Mouse (Mus musculus) fibroblast of lung, adult 2 months (primary cell): ENCODE results near the gene Trim67.

ENCODE experiments used
- DNase-seq: peaks from one replicate; pipeline ENCODE4 v3.0.0-alpha.2; 2011; ENCODE audit warnings: low read depth

Trim67 gene

GRCm38 (mm10) chr8:124794486-124794780 is 1.5 kb downstream of the Trim67 start:
- no peak for DNase-seq

GRCm38 (mm10) chr8:124795781-124796488 is 3.0 kb downstream of the Trim67 start:
- DNase-seq = no peak

GRCm38 (mm10) chr8:124800542-124800941 is 7.7 kb downstream of the Trim67 start:
- no peak for DNase-seq

DNA sequence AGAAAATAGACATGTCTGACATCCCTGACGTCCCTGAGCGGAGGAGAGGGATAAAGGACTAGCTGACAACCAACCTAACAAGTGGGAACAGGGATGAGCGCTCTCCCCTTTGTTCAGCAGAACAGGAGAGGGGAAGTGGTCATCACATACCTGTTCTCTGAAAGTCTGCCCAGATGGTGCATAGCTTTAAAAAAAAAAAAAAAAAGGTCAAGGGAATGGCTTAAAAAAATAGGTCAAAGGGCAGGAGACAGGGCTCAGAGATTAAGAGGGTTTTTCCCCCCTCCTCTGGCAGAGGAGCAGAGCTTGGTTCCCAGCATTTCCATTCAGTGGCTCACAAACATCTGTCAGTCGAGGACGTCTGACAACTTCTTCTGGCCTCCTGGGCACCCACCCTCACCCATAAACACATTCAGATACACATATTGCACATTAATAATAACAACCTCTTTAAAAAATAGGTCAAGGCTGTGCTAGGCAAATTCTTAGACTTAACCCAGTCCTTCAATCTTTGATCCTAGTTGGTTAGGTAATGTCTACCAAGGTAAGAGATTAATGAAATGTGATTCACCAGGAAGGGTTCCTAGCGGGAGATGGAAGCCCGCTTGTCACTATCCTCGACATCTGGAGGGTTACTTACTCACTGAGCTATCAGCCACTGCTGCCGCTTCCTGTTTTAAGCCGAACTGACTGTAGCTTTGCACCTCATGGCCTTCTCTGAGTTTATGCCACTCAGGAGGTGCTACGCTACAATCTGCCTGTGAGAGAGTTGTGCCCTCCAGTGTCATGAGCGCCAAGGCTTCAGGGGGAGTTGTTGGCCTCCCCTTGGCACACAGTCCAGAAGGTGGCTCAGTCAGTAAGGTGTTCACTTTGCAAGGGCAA is 11.2 kb downstream of the Trim67 start:
- no peak for DNase-seq

DNA sequence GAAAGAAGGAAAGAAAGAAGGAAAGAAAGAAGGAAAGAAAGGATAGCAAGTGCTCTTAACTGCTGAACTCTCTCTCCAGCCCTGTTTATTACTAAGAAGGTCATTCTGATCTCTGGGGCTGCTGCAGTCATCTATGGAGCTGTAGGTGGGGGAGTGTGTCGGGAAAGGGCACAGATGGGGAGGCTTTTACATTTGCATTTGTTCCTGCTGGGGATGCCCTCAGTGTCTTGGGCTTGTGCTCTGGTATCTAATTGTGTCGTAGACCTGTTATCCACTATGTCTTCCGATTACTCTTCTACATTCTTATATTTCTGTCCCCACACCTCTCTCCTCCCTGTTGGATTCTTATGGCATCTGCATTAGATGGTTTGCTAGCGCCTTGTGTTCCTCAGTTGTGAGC is 13.1 kb downstream of the Trim67 start:
- DNase-seq = no peak

GRCm38 (mm10) chr8:124809419-124809818 is 16.5 kb downstream of the Trim67 start:
- DNase-seq = no peak

GRCm38 (mm10) chr8:124810056-124810610 is 17.2 kb downstream of the Trim67 start:
- no peak for DNase-seq

- DNase-seq = no peak
These were observed 17.9 kb downstream of the Trim67 start for GRCm38 (mm10) chr8:124810689-124811394.

DNA sequence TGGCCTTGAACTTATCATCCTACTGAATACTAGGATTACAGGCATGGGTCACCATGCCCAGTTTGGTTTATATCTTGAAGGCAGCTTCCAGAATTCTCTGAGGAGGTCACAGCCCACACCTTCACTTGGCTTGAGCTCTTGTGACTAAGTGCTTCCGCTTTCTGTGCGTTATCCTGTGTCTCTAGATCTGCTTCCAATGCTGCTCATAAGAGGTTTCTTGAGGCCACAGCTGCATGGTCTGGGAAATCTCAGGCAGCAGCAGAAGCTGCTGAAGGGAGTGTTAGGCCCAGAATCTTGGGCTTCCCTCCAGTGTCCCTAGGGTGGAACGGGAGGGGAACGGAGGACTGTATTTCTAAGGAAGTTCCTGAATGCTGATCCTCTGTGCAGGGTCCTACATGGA is 20.4 kb downstream of the Trim67 start:
- no peak for DNase-seq

GRCm38 (mm10) chr8:124815870-124816269 is 23.0 kb downstream of the Trim67 start:
- no peak for DNase-seq

DNA sequence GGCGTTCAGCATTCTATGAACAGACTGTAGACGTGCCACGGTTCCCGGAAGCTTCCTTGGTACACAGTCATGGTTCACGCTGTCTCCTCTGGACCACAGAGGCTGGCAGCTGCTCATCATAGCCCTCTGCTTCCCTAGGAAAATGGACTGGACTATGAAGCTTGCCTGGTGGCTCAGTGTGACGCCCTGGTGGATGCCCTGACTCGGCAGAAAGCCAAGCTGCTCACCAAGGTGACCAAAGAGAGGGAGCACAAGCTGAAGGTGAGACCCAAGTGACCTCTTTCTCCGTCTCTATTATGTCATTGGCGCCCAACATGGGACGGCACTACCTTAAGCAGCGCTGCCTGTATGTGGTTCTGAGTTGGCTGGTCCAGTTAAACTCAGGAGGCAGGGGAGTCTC is 24.0 kb downstream of the Trim67 start:
- DNase-seq = no peak

GRCm38 (mm10) chr8:124817361-124817760 is 24.5 kb downstream of the Trim67 start:
- DNase-seq = no peak

DNA sequence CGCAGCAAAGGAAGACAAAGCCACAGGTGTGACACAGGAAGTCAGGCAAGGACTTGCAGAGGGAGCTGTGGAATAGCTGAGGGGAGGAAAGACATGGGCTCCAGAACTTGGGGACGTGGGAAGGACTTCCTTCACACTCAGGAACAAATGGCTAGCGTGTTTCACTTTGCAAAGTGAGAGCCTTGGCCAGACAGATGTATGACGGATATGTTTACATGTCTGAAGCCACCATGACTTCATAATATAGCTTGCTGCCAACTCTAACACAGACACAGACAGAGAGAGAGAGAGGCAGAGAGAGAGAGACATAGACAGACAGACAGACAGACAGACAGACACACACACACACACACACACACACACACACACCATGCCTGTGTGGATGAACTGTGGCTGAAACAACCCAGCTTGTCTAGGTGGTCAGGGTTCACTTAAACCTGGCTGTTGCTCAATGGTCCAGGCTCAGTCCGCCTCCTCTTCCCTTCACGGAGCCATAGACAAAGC is 26.8 kb downstream of the Trim67 start:
- no peak for DNase-seq

DNA sequence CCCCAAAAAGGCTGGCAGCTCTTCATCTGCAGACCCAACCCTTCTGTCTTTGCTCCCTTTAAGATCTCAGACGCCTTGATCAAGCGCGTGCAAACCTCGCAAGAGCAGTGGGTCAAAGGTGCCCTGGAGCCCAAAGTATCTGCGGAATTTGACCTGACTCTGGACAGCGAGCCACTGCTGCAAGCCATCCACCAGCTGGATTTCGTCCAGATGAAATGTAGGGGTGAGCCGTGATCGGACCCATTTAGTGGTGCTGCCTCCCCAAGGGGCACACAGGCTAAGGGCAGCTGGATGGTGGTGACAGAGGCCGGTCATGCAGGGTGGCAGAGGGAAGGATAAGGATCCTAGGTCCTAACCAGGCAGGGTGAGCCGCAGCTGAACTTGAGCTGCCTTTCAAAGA is 27.2 kb downstream of the Trim67 start:
- DNase-seq = no peak

GRCm38 (mm10) chr8:124823497-124823896 is 30.6 kb downstream of the Trim67 start:
- no peak for DNase-seq

- peak; percentile 97 for DNase-seq
These were observed 33.8 kb downstream of the Trim67 start for GRCm38 (mm10) chr8:124826658-124827057.

DNA sequence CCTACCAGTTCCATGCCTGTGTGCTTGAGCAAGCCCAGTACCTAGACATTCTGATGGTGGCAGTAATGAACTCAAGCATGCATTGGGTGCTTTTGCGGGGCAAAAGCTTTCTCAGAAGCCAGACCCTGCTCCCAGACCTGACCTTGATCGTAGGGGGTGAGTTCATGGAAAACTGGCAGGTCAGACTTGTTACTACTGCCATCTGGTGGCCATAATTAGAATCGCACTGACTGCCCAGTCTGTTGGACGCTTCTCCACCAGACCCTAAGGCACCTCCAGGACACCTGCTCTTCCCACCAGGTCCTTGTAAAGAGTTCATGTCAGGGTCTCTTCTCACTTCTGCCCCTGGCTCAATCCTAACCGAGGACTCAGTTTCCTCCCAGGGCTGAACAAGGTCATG is 34.5 kb downstream of the Trim67 start:
- no peak for DNase-seq

DNA sequence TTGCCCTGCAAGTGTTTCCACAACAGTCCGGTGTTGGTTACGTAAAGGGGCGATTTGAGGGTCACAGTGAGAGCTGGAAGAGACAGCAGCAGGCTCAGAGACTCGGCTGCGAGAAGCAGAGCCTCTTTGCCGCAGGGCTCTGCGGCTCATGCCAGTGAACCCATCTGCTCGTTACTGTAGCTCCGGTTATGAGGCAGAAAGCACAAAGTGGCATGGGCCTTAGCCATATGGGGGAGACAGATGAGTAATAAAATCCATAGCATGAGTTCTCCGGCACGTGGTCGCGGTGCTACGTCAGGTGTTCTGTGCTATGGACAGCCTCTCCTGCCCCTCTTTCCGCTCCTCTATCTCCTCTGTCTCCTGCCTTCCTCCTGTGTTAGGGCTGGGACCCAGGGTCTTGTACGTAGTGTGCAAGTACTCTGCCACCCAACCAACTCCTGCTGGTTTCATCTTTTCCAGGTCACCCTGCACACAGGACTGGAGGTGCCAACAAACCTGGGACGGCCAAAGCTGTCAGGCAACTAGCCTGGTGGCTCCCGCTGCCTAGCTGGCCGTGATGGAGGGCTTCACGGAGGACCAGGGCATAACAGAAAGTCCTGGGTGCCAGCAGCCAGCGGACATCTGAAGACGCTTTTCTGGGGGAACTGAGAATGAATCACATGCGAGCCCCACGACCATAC is 35.8 kb downstream of the Trim67 start:
- DNase-seq = no peak

DNA sequence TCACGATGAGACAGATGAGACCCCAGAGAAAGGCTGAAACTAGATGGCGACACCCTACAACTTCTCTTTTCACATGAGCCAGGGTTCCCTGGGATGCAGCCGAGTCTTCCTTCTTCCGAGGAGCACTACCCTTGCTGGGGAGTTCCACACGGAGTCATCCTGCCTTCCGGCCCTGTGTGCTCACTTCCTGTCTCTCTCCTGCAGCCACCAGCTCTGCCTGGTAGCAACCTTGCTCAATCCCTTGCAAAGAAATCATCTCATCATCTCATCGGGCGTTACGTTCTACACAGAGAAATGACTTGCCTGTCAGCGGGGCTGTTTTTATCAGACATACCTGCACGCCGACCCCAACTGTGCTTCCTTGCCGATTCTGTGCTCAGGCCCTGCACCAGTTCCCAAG is 37.2 kb downstream of the Trim67 start:
- no peak for DNase-seq

DNA sequence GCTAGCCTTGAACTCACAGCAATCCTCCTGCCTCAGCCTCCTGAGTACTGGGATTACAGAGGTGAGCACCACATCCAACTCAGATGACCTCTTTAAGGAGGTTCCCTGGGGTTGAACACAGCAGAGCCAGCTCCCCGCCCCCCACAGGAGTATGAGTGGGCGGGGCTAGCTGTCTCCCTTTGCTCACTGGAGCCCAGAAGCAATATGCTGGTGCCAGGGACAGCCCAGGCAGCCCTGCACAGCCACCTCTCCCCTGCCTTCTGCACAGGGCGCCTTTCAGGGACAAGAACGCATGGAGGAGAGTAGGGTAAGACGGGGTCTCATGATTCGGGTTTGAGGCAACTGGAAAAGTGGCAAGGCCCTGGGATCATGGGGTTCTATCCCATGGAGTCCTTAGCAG is 38.6 kb downstream of the Trim67 start:
- DNase-seq = no peak

DNA sequence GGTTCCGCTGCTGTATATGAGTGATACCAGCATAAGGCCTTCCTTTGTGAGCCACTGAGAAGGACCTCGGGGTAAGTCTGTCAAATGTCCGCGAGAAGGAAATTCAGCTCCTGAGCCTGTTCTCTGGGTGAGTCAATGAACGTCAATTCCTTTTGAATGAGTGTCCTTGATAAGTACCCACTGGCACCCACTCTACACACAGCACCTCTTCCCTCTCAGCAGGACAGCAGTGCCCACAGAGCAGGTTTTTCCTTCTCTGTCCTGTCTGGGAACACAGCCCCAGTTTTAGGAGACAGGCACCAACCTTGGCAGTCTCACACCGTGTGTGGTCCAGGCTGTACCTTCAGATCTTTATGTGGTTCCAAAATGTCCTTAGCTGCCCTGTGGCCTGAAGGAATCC is 39.0 kb downstream of the Trim67 start:
- no peak for DNase-seq
